Mouse (Mus musculus) CD8-positive naive resting alpha-beta T cell, adult 2 months (primary cell): Measurements from ENCODE around the gene Rab19.
"Not testable (repeated sequence)": the region's sequence is repeated elsewhere in the genome, so short reads cannot be mapped to it uniquely, and the experiment has no call there.

ENCODE experiments used
- DNase-seq, 2 experiments: peaks; one replicate each; pipeline ENCODE4 v3.0.0; 2022; ENCODE audit warnings: low read depth in 2 of 2, low spot score in 2 of 2

Gene Rab19

DNA sequence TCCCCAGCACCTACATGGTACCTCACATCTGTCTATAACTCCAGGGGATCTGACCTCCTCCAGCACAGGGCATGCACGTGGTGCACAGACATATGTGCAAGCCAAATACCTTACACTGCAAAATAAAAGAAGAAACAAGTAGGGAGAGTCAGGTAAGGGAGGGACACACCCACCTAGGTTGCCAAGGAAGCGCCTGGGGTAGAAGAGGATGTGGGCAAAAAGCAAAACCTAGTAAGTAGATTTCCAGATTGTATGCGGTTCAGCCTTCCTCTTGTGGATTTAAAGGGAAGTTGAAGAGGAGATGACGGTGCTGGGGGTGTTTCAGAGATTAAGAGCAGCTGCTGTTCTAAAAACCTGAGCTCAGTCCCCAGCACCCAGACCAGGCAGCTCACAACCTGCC, 1.8 kb upstream of the Rab19 start:
- DNase-seq, result peak; percentile 65 to 78

DNA sequence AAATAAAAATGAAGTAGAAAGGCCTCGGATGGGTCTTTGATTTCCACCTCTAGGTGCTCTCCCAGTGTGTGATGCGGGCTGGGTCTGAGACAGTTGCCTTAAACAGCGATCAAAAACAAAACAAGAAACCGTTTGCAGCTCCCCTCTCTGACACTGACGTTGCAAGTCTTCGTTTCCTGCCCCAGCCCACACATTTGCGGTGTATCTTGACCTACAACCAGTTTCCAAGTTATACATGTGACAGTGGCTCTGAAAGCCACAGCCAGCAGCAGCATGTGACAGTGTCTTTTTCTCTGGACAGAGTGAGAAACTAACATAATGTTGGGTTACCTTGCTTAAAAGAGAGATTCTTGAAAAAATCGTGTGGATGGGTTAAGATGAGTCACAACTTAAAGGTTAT, 1.2 kb upstream of the Rab19 start:
- peak; percentile 73 to 77 for DNase-seq

DNA sequence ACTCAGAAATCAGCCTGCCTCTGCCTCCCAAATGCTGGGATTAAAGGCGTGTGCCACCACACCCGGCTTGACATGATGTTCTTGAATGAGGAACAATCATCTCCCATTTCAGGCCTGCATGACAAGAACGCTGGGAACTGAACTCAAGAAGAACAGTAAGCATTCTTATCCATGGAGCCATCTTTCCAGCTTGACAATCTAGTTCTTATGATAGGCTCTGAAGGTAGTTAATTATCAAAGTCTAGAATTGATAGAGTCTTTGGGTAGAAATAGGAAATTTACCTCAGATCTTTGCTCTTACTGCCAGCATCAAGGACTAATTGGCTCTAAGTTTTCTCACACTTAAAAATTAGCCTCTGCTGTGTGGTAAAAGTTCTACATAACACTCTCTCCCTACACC, 699 bp upstream of the Rab19 start:
- no peak for DNase-seq

DNA sequence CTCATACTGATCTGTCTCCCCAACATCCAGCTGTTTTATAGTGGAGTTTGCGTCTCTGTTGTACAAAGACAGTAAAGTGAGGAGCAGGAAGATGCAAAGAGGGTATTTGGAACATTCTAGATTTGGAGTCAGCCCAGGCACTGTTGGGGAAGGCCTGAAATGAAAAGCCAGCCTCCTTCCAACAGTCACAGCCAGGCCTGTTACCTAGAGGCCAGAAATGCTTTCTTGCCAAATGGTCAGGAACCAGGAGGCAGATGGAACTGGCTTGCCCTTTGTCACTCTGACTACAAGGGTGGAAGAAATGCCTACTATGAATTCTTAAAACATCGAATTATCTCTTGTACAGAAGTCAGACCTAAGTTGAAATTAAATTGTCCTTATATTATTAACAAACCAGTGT, 9.0 kb downstream of the Rab19 start:
- no peak for DNase-seq

DNA sequence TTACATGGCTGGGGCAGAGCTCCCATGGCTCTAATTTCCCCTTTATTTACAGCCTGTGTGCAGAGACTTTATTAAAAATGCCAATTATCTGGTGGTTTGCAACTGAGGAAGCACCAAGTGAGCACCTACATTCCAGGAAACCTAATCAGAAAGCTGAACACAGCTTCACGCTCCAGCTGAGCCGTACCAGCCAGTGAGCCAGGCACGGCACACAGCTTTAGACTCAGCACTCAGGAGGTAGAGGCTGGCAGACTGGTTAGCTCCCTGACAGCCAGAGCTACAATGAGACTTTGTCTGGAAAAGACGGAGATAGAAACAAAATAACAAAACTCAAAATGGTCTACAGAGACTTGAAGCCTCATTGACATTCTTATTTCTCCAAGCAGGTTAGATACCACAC, 14.5 kb downstream of the Rab19 start:
- no peak for DNase-seq

DNA sequence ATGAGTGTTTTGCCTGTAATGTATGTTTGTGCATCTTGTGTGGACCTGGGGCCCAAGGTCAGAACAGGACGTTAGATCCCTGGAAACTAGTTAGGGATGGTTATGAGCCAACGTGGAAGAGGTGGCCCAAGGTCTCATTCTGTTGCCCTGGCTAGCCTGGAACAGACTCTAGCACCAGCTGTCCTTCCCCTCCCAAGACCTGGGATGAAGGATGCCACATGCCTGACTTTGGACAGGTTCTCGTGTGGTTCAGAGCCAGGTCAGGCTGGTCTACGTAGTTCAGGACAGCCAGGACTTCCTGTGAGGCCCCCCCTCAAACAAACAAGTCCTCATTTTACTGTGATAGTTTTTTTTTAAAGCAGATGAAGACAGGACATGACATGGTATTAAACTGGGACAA, 14.9 kb downstream of the Rab19 start:
- DNase-seq, result no peak

DNA sequence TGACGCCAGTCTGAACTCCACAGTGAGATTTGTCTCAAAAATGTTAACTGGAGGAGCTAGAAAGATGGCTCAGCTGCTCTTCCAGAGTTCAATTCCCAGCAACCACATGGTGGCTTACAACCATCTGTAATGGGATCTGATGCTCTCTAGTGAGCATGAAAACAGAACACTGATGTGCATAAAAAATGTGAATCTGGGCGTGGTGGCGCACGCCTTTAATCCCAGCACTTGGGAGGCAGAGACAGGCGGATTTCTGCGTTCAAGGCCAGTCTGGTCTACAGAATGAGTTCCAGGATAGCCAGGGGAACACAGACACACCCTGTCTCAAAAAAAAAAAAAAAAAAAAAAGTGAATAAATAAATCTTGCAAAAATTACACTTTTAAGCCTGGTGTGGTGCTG, 16.1 kb downstream of the Rab19 start:
- DNase-seq, result no peak

DNA sequence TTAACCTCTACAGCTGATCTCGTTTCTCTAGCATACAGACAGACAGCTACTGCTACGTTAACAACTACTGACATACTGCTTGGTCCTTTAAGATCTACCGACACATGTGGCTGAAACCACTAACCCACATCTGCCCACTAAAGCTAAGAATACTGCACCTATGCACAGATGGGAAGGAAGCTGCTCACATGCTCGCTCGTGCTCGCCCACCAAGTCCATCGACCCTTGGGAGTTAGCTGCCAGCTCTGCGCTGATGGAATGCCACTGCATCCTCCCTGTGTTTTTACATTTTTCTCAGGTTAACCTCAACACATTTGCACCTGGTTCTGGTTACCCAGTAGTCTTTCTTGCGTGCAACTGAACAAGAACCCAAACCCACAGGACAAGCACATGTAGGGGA, 17.4 kb downstream of the Rab19 start:
- no peak for DNase-seq

DNA sequence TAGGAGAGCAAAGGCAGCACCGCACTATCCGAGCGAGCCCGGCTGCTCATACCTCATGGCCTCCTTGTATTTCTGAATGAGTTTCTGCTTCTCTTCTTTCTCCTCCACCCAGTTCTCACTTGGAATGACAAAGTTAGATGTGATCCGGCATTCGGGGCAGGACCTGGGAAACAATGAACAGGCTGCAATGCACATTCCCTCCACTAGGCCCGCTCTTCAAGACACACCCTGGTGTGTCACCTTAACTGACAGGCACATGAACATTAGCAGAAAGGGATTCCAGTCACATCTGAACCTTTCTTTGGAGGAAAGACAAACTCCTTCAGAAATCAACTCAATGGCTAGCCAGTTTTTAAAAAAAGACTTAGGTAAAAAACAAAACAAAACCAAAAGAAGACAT, 19.4 kb downstream of the Rab19 start:
- DNase-seq, result no peak

DNA sequence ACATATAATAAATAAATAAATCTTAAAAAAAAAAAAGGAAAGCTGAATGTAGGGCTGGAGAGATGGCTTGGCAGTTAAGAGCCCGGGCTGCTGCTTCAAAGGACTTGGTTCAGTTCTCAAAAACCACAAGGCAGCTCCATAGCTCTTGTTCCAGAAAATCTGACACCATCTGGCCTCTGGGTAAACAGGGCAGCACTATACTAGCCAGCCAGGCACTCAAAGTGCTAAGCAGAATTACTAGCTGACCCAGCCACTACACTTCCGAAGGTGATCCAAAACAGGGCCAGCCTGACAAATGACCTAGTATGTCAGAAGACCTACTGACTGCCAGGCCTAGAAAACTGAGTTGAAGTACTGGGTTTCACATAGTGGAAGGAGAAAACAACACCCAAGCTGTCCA, 22.2 kb downstream of the Rab19 start:
- no peak for DNase-seq

DNA sequence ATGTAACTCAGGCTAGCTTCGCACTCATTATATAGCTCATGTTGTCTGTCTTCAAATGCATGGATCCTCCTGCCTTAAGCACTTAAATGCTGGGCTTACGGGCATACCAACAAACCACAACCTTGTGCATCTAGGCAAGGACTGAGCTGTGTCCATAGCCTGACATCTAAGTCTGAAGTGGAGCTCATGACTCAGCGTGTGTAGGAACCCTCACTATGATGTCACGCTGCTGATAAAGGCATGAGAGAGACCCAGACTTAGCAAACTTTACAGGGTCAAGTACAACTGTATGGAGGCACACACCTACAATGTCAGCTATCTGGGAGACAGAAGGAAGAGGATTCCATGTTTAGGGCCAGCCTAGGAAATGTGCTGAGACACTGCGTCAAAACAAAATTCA, 25.5 kb downstream of the Rab19 start:
- DNase-seq, result no peak

DNA sequence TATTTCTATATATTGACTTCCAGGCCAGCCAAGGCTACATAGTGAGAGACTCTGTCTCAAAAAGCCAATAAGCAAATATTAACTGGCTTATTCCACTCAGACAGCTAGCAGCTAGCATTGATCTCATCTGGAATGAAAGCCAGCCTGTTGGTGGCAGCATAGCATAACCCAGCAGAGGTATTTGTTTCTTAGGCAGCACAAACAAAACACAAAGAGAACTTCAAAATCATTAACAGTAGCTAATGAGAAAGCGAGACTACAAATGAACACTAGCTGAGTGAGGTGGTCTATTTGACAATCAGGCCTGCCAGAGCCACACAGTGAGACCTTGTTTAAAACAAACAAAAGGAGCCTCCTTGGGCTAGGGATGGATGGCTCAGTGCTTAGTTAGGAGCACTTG, 33.1 kb downstream of the Rab19 start:
- no peak for DNase-seq

DNA sequence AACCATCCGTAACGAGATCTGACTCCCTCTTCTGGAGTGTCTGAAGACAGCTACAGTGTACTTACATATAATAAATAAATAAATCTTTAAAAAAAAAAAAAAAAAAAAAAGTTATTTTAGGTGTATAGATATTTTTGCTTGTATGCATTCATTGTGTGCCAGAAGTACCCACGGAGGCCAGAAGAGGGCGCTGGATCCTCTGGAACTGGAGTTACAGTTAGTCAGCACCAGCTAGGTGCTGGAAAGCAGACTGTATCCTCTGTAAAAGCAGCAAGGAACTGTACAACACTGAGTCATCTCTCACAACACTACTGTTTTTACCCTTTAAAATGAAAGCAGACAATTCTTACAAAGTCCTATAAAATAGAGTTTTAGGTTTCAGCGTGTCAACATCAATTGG, 34.8 kb downstream of the Rab19 start:
- peak; percentile 77 to 87 for DNase-seq

DNA sequence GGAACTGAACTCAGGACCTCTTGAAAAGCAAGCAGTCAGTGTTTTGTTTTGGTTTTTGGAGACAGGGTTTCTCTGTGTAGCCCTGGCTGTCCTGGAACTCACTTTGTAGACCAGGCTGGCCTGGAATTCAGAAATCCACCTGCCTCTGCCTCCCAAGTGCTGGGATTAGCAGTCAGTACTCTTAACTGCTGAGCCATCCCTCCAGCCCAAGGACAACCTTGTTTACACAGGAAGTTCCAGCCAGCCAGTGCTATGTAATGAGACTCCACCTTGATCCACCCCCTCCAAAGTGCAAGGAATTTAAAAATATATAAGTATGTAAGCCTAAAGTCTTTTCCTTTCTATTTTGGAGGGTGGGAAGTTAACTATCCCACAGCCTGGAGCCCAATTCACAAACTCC, 35.7 kb downstream of the Rab19 start:
- not testable (repeated sequence) for DNase-seq

DNA sequence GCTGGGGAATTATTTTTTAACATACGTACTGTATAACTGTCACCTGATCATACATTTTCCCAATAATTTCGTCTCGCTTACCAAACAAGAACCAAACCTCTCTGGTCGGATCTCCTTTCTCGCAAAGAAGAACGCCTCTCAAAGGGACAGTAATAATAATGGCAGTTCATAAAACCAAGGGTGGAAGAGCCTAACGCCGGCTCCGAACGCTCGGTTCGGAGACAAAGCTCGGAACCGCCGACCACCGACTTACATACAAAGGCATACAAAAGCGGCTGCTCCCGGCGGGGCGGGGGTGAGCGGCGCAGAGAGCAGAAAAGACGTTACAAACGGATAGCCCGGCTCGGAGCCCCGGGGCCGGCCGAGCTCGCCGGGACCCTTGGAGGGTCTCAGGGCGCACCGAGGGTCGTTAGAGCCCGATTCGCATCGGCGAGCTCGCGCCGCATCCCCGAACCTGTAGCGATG, 38.4 kb downstream of the Rab19 start:
- DNase-seq, result no peak

DNA sequence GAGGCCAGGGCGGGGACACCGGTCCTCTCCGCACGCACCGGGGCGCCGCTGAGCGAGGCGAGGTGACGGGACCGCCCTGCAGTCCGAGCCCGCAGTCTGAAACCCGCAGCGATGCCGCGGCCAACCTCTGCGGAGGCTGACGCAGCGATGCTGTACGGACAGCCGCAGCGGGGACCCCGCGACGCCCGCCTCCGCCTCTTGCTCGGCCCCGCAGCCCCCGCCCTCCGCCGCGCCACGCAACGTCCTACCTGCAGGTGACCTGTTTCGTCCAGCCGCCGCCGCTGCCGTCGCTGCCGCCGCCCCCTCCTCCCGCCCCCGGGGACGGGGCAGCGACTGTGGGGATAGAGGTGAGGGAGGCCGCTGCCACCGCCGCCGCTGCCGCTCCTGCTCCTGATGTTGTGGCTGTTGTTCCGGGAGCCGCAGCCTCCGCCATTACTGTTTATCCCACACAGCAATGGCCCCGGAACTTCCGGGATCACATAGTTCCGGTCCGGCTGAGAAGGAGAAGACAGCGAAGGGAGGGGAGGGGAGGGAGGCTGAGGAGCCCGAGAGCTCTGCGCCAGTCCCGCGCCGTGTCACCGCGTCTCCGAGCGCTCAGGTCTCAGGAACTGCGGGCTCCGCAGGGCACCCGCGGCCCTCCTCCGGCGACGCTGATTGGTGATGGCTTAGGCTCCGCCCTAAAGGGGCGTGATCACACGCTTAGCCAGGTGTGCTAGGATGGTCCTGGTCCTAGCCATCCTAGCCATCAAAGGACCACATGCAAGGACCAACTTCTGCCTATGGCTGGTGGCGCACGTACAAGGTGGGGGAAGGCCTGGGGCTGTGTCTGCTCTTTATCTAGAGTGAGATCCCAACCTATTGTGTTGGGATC, 39.1 kb downstream of the Rab19 start, which contains the start of gene Mkrn1:
TSS of gene Mkrn1 (minus strand) at position 612 of the 871 bp plus-strand sequence.
- peak; percentile 67 to 68 for DNase-seq

DNA sequence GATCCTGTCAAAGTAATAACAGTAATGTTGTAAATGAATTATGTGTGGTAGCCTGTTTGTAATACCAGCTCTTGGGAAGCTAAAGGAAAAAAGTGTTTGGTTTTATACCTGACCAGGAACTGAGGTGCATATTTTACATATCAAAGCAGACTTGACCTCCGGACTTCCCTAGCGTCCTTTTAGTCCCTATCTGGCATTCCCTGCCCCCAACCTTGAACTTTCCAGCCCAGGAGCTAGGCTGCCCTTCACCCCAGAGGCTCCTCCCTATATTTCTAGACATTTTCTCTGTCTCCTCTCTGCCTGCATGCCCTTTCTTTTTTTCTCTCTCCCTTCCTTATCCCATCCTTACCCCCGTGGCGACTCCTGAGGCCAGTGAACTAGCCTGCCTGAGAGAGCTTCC, 39.9 kb downstream of the Rab19 start:
- DNase-seq, result no peak

DNA sequence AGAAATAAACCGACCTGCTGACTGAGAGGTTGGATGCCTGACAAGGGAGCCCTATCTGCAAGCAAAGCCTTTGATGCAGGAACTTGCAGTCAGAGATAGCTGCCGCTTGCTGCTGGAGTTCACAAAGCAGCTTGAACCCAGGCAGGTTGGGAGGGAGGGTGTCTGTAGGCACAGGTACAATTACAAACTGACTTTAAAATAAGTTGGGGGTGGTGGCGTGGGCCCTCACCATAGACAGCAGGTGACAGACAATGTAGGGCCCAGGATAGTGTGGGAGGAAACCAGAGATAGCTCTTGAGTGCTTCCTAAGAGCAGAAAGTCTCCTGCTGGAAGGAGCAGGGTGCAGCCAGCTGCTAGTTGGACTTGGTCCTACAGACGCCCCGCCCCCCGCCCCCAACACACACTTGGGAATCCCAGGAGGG, 42.2 kb downstream of the Rab19 start:
- DNase-seq, result no peak

DNA sequence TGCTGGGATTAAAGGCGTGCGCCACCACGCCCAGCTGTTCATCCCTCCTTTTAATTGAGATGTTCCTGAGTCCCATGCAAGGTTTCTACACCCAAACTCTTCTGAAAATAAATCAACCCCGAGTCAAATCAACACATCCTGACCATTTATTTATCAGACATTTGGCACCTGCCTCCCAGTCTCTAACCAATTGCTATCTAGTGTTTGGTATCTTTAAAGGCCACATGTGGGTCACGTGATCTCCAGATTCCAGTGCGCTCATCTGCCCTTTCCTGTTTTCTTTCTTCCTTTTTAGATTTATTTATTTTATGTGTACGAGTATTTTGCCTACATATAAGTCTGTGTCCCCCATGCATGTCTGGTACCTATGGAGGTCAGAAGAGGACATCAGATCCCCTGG, 42.7 kb downstream of the Rab19 start:
- no peak for DNase-seq

DNA sequence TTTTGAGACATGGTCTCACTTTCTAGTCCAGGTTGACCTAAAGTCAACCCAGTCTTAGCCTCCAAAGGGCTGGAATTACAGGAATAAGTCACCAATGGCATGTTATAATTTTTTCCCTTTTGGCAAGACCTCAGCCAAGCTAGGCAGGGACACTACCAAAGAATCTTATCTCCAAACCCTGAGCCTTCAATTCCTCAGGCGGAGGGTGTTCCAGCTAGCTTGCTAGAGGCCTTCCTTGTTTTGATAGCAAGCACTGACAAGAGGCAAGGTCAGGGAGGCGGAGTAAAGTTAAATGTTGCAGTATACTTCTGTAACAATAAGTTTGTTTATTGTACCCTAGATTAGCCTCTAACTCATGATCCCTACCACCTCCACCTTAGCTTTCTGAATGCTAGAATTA, 44.2 kb downstream of the Rab19 start:
- DNase-seq, result no peak

DNA sequence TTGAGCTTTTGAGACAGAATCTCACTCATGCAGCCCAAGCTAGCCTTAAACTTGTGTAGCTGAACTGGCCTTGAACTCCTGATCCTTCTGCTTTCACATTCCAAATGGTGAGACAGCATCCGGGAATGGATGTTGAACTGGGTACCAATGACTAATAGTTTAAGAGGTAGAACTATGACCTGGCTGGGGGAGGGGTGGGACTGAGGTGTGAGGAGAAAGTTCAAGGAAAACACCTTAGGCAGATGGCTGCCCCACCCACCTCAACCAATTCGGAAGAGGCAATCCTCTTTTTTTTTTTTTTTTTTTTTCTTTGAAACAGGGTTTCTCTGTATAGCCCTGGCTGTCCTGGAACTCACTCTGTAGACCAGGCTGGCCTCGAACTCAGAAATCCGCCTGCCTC, 45.8 kb downstream of the Rab19 start:
- no peak for DNase-seq

DNA sequence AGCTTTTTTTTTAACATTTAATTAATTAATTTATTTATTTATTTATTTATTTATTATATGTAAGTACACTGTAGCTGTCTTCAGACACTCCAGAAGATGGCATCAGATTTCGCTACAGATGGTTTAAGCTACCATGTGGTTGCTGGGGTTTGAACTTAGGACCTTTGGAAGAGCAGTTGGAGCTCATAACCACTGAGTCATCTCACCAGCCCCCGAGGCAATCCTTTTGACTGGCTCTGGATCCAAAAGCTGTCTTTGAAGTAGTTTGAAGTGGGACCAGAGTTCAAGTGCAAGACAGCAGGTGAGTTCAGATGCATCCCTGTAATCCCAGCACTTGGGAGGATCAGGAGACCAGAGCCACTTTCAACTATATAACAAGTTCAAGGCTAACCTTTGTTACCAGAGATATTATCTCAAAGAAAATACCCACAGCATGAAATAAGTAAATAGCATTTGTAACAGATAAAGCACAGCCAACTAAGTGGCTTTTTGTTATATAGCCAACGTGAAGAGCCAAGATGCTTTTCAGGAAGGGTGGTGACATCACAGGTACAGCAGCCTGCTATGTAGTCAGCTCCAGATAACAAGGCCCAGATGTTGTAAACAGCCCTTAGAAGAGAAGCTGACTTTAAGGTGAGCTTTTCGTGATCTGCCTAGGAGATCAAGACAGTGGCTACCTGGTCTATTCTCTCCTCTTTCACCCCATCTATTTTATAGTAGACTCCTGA, 46.5 kb downstream of the Rab19 start:
- no peak for DNase-seq
